Mouse (Mus musculus): Measurements from ENCODE around the gene Bace1.

DNA sequence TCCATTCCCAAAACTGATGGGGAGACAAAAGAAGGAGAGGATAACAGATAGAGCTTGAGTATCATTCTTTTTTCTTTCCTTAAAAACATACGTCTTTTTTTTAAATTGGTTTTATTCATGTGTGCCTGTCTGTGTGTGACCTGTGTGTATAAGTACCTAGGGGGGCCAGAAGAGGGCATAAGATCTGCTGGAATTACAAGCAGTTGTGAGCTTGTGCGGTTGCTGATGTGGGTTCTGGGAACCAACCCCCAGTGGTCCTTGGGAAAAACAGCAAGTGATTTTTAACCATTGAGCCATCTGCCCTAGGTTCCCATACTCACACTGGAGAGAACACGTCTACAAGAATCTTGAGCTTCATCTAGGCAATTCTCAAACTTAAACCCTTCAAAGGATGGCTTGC lies 41.1 kb upstream of the Bace1 start:
- TF ChIP-seq CTCF (IDR thresholded peaks at IDR 0.05; ENCODE audit: low read depth, low read length) (no peak), POLR2A (IDR thresholded peaks at IDR 0.05; ENCODE audit: insufficient read depth, low read length) (no peak), EP300 (IDR thresholded peaks at IDR 0.05; ENCODE audit: insufficient read depth, low read depth, low read length) (no peak)
